Mouse (Mus musculus) embryo, embryonic 11.5 days (tissue): ENCODE results near the gene Pde4dip.

Source experiments
- DNase-seq: peaks from one replicate; pipeline ENCODE4 v3.0.0-alpha.2; 2012; ENCODE audit warnings: low read depth, low spot score

Pde4dip gene

DNA sequence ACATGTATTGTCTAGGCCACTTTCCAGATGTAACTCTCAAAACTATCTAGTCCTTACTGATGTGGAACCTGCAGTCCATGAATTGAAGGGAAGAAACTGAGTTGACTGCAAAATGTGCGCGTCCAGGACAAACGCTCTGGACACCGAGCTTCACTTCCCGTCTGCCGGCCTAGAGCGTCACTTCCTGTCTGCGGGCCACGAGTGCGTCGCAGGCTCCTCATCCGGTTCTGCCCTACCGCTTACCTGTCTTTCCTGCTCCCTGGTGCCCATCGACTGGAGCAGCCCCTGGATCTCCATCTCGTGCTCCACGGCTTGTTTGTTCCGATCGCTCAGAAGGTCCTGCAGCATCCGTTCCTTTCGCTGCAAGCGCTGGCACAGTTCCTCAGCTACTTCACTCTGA is 136.9 kb downstream of the Pde4dip start:
- DNase-seq = no peak

DNA sequence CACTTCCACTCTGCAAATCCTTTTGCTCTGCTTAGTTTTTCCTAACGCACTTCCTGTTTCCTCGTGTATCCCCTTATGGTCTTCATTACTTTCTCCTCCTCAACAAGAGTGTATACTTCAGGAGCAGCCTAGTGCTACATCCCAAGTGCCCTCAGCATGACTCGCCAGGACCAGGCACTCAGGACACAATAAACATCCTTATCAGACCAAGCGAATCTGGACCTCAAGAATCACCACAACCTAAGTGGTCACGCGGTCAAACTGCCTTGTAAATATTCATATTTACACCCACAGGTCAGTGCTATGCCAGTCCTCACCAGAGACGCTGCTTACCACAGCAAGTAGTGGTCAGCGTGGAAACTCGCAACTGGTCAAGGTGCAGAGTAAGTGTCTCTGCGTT is 139.7 kb downstream of the Pde4dip start:
- DNase-seq = no peak

DNA sequence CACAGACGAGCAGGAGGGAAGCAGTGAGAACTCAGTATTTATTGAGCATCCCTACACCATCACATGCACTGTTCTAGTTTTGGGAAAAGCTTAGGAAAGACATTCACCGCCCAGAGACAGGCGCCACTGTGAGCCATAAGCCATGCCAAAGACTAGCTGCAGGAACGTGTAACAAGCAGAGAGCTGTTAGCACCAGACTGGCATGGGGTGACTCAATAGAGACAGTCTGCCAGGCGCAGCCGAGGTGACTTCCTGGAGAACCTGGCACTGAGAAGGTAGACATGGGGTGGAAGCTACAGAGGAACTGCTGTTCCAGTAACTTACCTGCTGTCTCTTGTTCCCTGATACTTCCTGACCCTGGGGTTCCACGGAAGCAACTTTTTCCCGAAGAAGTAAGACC is 145.7 kb downstream of the Pde4dip start:
- DNase-seq = no peak

DNA sequence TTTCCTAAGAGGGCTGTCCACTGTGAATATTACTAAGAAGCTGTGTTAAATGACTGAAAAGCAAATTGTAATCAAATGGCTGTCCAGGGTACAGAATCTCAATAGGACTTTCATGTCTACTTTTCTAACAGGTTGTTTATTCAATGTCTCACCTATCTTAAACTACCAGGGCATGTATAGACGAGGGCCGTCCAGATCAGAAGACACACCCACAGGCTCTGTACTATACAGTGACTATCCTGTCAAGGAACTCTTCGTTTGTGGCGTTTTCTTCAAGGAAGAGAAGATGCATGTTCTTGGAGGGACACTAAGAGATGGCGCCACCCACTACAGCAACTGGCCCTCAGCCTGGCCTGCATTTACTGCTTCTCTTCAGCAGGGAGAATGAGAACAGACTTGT is 152.9 kb downstream of the Pde4dip start:
- no peak for DNase-seq

DNA sequence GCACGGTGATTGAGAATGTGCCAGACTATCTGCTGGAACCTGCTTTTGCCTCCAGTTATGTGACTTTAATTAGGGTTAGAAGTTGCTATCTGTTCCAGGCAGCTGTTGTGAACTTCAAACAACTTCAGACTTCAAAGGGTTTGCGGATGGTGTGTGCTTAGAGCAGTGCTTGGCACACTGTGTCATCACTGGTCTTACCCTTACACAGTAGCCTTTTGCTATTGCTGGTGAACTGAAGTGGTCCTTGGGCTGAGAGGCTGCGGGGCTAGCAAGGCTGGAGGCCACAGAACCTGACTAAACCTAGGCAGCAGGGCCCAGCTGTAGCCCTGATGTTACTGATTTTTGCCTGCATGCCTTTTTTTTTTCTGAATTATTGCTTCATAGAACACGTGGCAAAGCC is 154.2 kb downstream of the Pde4dip start:
- no peak for DNase-seq

DNA sequence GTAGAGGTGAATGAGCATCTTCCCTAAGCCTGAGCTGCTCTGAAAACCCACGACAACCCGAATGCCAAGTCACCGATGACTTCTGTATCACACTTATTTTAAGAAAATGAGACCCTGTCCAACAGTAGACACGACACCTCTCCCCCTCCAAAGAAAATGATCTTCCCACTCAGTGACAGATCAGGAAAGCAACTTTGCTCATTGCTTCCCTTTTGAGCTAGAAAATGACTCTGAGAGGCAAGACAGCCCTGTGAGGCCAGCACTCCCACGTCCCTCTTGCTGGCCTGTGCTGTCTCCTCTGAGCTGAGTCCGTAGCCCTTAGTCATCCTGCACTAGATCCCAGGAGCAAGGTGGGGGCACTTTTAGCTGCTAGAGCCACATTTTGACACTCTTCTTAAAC is 155.9 kb downstream of the Pde4dip start:
- no peak for DNase-seq

DNA sequence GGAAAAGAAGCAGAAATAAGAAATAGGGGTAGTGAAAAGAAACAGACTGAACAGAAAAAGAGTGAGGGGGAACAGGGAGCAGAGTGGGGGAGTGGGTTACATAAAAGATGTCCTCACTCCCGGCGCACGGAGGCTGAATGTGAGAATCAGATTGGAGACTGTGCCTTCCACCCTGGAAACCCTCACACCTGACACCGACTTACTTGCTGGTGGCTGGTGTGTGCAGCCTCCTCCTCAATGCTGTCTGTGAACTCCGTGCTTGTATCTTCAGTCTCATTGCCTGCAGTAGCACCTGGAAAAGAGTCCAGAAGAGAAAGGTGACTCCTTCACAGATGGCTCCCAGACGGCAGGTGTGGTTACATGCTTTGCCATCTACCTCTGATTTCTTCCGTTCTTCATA is 157.9 kb downstream of the Pde4dip start:
- DNase-seq = no peak

DNA sequence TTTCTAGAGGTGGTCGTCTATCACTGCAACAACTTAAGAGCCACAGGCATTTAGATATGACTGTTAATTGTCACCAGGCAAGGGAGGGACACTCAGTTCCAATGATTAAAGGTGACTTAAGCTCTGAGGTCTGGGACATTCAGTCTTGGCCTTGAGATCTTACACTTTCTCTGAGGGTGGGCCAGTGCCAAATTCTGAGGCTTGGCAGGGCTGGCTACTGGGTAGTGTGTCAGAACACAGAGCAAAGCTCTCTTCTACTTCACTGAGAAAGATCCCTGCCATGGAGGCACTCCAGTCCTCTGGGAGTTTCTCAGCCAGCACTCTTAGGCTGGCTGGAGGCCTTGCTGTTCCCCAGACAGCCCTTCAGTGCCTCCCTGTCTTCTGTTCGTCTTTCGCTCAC is 158.4 kb downstream of the Pde4dip start:
- DNase-seq = no peak

DNA sequence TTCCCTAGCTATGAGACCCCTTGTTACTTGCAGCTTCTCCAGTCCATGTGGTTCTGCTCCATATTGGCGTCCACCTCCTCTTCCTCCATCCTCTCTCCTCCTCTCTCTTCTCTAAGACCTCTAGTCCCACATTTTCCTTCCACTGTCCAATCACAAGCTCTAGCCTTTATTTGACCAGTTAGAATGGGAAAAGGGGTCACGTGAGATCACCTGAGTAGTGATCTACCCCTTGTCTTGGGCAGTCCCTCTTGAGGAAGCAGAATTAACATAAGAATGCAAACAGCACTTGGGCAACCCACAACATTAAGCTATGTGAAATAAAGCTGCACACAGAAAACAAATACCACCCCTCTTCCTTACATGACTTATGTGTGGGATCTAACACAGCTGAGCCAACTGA is 160.7 kb downstream of the Pde4dip start:
- no peak for DNase-seq

DNA sequence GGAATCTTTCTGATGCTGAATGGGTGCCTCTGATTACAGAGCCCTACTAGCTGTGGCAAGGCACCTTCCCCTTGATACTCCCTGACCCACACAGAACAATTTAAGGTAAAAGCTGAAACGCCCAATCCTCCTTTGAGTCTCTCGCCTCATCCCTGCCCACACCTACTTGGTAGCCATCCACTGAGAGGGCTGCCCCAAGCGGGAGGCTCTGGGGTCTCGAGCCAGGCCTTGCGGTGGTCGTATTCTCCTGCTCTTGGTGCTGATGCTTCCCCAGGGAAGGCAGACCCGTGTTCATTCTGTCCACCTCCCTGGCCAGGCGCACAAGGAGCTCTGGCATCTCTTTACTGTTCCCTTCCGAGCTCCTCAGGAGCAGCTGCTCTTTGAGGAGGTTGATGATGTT is 169.4 kb downstream of the Pde4dip start:
- DNase-seq = no peak

DNA sequence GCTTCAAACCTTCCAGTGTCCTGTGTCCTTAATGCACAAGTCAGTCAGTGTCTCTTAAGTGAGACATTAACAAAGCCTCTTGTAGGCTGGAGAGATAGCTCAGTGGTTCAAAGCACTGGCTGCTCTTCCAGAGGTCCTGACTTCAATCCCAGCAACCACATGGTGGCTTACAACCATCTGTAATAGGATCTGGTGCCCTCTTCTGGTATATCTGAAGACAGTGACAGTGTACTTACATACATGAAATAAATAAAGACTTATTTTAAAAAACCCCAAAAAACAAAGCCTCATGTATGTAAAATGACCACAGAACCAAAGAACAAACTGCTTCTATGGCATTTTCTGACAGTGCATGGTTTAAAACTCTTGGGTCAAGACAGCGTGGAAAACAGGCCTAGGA is 172.6 kb downstream of the Pde4dip start:
- DNase-seq = no peak

DNA sequence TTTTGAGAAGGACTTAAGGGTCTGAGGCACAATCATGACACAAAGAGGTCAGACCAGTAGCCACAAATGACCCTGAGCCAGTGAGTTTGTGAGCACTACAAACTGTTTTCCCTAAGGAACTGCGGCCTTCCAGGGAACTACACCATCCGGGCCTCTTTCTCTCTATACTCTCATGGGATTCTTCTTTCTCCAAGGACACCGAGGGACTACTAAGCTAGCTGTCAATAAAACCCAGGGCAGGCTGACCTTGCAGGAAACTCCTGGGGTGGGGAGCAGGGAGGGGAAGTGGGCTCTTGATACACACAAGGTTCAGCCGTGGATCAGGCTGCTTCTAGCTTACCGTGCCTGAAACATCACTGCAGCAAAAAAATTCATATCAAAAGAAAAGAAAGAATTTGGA is 177.6 kb downstream of the Pde4dip start:
- DNase-seq = no peak

DNA sequence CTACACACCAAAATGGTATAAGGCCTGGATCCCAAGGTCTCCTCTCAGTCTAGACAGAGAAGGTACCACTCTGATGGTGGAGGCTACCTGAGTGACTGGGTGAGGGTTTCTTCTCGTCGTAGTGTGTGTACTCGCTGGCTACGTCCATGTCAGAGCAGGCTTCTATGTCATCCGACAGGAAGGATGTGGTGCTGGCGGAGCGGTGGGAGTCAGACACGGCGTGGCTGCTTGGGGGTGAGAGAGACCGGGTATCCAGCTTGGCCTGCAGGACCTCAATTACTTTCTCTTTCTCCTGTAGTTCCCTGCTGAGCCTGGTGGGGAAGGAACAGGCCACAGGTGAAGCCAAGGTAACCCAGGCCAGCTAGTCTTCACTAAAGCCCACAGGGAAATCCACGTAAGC is 178.4 kb downstream of the Pde4dip start:
- no peak for DNase-seq

DNA sequence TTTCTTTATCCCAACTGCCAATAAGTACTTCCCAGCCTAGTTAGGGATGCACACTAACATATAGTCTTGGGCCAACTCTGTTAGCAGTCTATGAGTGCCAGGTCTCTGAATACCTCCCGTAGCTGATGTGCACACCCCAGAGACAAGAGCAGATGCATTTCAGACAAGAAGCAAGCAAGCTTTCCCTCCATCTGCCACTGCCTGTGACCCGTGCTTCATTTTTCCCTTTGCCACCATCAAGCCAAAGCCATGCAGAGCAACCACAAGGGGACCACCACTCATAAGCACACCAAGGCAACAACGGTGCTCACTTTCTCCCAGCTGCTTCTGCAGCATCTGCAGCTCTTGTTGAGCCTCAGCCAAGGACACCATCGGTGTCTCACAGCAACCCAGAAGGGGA is 181.9 kb downstream of the Pde4dip start:
- no peak for DNase-seq

DNA sequence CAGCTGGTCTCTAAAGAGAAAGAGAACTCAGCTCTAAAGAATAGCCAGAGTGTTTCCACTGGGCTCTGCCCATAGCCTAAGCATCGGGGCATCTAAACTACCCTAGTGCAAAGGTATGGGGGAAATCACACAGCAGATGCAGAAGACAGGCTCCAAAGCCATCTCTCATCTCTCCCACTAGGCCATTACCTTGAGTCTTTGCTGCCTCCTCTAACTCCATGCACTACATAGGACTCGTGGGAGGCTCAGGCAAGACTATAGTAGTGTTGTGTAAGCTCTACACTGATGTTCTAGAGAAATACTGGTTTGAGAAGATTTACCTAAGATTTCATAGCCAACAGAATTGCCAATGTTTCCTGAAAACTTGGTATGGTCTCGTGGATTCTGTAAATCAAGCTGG is 183.0 kb downstream of the Pde4dip start:
- no peak for DNase-seq

DNA sequence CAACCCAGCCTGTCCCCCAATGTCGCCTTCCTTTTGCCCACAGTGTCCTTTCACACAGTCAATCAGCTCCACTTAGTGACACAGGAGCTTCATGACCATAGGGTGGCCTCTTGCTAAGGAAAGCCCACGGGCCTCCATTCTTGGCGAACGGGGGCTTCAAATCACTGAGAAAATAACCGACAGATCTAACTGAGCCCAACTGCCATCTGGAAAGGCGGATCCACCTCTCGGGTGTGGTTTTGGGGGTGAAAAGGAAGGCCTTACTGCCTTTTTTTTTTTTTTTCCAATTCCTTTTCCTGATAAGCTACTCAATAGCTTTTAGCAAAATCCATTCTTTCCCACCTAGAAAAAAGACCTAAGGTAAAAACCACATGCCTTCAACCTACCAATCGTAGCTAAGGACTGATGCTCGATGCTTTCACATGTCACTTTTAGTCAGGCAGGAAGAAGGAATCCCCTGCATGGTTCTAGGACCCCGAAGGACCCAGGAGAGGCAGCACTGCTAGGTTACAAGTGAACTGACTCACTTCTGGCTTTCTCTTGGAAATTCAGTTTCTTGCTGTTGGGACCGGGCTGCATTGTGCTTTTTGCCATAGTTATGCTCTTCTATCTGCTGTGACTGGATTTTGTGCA is 185.9 kb downstream of the Pde4dip start:
- no peak for DNase-seq

DNA sequence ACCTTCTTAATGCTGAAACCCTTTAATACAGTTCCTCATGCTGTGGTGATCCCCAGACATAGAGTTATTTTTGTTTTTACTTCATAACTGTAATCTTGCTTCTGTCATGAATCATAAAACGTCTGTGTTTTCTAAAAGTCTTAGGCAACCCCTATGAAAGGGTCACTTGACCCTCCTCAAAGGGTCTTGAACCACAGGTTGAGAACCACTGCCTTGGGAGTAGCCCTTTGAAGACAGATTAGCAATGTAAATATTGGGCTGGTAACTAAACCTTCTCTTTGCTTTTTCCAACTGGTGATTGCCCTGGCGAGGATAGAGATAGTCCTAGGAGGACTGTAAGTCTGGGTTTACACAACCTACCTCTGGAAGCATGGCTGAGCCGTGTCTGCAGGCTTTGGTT is 187.3 kb downstream of the Pde4dip start:
- DNase-seq = no peak

DNA sequence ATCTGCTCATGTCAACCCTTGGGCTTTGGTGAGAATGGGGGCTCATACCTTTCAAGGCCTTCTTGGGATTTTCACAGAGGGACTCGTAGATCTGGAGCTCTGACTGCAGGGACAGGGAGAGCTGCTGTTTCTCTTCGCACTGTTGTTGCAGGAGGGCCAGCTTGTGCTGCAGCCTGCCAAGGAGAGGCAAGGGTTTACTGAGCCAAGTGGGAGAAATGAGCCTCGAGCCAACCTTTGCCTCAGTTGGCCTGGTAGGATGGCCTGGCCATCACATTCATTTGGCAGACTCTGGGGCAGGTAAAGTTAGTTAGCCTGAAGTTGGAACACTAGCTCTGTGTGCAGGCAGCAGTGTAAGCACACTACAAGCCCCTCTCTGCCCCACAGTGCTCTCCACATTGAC is 189.4 kb downstream of the Pde4dip start:
- DNase-seq = no peak

DNA sequence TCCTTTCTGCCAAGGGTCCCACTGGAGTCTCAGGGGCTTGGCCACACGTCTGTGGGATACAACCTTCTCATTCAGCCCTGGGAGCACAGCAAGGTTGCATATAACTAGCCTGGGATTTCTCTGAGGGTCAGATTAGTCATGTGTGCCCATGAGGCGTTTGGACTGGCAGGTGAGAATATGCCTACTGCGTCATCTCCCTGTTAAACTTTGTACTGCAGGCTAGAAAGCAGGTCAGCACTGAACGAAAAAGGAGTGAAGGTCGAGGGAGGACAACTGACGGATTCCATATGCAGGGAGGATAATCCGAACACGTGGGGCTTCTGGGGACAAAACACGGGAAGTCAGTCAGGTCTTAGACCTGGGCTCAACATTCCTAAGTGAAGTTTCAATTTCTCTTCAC is 191.2 kb downstream of the Pde4dip start:
- DNase-seq = no peak

DNA sequence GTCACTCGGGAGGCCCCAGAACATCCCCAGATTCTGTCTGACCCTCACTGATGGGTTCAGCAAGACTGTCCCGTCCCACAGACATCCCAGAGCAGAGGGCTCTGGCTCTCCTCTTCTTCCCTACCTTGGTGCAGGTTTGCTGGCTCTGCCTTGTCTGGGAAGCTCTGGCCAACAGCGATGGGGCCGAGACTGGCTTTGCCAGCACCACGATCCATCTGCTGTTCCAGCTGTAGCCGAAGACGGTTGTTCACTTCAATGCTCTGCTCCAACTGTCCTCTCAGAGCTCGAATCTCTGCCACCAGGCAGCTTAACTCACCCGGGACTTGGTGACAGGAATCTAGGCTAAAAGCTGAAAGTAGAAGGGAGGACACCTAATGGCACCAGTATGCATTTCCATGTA is 191.6 kb downstream of the Pde4dip start:
- no peak for DNase-seq

DNA sequence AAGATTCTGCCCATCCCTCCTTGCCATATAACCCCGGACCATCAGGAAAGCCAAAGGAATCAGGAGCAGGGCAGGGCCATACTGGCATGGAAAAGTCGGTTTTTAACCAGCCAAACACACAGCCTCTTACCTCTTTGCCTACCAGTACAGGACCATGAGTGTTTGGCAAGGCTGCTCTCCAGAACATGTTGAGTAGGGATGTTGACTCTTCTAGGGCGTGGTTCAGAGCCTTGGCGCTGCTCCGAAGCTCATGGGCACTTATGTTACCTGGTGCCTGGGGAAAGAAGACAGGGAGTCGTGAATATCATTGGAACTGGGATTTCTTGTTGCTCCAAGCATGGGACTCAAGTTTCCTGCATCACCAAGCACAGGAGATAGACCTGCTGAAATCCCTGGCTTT is 194.7 kb downstream of the Pde4dip start:
- DNase-seq = no peak

DNA sequence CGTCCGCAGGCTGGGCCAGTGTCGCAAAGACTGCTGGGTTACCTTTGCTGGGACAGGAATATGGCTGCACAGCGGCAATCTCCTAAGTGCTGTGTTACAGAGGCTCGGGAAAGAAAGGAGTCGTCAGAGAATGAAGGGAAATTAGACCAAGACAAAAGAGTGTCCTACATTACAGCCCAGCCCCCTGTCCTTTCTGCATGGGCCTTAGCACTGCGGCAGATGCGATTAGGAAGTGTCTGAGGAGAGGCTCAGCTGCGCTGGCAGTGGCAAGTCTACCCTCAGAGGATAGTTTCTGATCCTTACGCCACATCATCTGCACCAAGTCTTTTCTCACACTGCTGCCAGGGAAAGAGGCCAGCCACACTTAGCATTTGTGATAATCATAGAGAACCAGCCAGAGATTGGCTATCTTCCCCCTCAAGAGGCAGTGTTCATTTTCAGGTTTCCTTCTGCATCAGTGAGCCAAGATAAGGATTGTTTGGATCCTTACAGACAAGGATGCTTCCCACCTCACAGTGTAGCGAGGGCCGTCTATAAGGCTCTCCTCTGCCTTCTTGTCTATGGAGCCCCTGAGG is 197.0 kb downstream of the Pde4dip start:
- DNase-seq = no peak

DNA sequence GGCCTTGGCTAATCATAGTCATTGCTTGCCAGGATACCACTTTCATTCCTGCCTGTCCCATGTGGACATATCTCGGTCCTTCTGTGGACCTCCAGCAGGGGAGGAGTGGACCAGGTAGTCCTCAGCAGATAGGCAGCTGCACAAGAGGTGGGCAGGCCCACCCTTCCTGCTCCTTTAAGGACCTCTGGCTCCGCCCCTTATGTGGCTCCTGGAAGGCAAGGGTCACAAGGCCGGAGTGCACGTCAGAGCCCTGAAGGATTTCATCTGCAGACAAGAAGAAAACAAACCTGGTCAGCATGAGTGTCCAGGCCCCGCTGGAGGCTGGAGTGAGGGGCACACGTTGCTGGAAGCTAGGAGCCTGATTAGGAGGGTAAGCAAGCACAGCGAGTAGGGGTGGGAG is 197.9 kb downstream of the Pde4dip start:
- DNase-seq = no peak

DNA sequence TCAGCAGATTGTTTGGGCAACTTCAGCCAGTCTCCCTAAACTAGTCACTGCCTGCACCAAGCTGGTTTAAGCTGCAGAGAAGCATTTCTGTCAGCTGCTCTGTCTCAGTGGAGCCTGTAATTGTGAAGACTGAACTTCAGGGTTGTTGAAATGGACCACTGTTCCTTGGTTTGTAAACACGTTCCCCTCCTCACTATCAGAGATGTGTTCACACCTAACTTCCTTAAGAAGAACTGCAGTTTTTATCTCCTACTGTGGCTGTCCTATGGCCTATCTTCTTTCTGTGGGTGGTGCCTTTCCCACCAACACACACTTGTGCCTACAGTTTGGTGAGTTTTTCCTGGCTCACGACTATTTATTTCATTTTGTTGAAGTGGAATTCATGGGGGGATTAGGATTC is 199.2 kb downstream of the Pde4dip start:
- DNase-seq = no peak
